8 mouse cellular contexts compared by ENCODE assay signal in genomic region chr11:117319543-117320335, GRCm38 (mm10).
DNase-seq lines count a peak whose midpoint lies in the region; ATAC-seq lines count a peak whose summit lies in the region.

No protein-coding gene starts in this region.

- peak overlapping the region; percentile 93 for H3K27ac ChIP-seq in kidney, embryonic 16.5 days (ENCODE audit: low read length)
- H3K27ac ChIP-seq in forebrain, embryonic 16.5 days (ENCODE audit: low read length): peak overlapping the region; percentile 13; the same call in 1 of the 2 replicates
- peak overlapping the region; percentile 84 for H3K27ac ChIP-seq in intestine, embryonic 14.5 days (ENCODE audit: low read depth)

- H3K9ac ChIP-seq in kidney, embryonic 16.5 days (replicated peaks; ENCODE audit: low read length): no peak overlapping the region
- H3K9ac ChIP-seq in forebrain, embryonic 16.5 days (replicated peaks; ENCODE audit: low read depth, low read length): no peak overlapping the region
- H3K9ac ChIP-seq in intestine, embryonic 14.5 days (ENCODE audit: low read length): no peak overlapping the region

- ATAC-seq in kidney, embryonic 16.5 days (ENCODE audit: low FRiP score, low TSS enrichment): peak; percentile 29; the same call in 1 of the 2 replicates
- ATAC-seq in forebrain, embryonic 16.5 days: no peak; the same call in 1 of the 2 replicates
- ATAC-seq in intestine, embryonic 14.5 days (replicated peaks; ENCODE audit: low FRiP score, low TSS enrichment, low read depth): peak; percentile 67
- peak; percentile 72 for ATAC-seq in megakaryocyte, adult 5-6 weeks (ENCODE audit: poor library complexity, severe bottlenecking)

- no peak for DNase-seq in kidney, postnatal 14 days
- no peak for DNase-seq in intestine, embryonic 14.5 days (ENCODE audit: low spot score)
- peak; percentile 68 to 81 for DNase-seq in spleen, postnatal 4 days (ENCODE audit: low spot score in 2 of 2)
- no peak for DNase-seq in right cerebral cortex, postnatal 36 days (ENCODE audit: low spot score in 2 of 2)
- no peak for DNase-seq in cerebellum, postnatal 25 days

- no peaks in the 10 kb centered on the region for H3K9me3 ChIP-seq in kidney, embryonic 16.5 days (ENCODE audit: low read length)
- no peaks in the 10 kb centered on the region for H3K9me3 ChIP-seq in forebrain, embryonic 16.5 days (ENCODE audit: control insufficient read depth, low read length)
- no peaks in the 10 kb centered on the region for H3K9me3 ChIP-seq in intestine, embryonic 14.5 days (ENCODE audit: control insufficient read depth, low read length)

- no peak overlapping the region for H3K4me3 ChIP-seq in kidney, embryonic 16.5 days (ENCODE audit: low read length)
- H3K4me3 ChIP-seq in forebrain, embryonic 16.5 days (replicated peaks; ENCODE audit: low read length): no peak overlapping the region
- H3K4me3 ChIP-seq in intestine, embryonic 14.5 days (ENCODE audit: low read depth, low read length): no peak overlapping the region

- H3K36me3 ChIP-seq in kidney, embryonic 16.5 days (ENCODE audit: insufficient read depth, low read length): no peaks in the 10 kb centered on the region
- no peaks in the 10 kb centered on the region for H3K36me3 ChIP-seq in forebrain, embryonic 16.5 days (ENCODE audit: control insufficient read depth, insufficient read depth)
- H3K36me3 ChIP-seq in intestine, embryonic 14.5 days (ENCODE audit: control insufficient read depth, insufficient read depth, low read length): no peaks in the 10 kb centered on the region

- 31% methylated on average over 13 of the region's 15 CpGs for WGBS in kidney, embryonic 16.5 days
- 58% methylated on average over 12 of the region's 15 CpGs for WGBS in forebrain, embryonic 16.5 days
- WGBS in intestine, embryonic 14.5 days: 24% methylated on average over 15 of the region's 15 CpGs

- H3K4me1 ChIP-seq in kidney, embryonic 16.5 days (ENCODE audit: insufficient read depth, low read length): peaks cover 76% of the 10 kb centered on the region
- peaks cover 41% of the 10 kb centered on the region for H3K4me1 ChIP-seq in forebrain, embryonic 16.5 days (replicated peaks; ENCODE audit: control insufficient read depth, insufficient read depth, low read length)
- H3K4me1 ChIP-seq in intestine, embryonic 14.5 days (replicated peaks; ENCODE audit: control insufficient read depth, insufficient read depth, low read length): peaks cover 76% of the 10 kb centered on the region

- H3K4me2 ChIP-seq in kidney, embryonic 16.5 days (replicated peaks; ENCODE audit: low read depth, low read length): no peak overlapping the region; the same call in 1 of the 2 replicates
- H3K4me2 ChIP-seq in forebrain, embryonic 16.5 days (ENCODE audit: low read length): no peak overlapping the region
- peak overlapping the region; percentile 18 for H3K4me2 ChIP-seq in intestine, embryonic 14.5 days (ENCODE audit: low read length)

- no peaks in the 10 kb centered on the region for H3K27me3 ChIP-seq in kidney, embryonic 16.5 days (ENCODE audit: insufficient read depth, low read length)
- H3K27me3 ChIP-seq in forebrain, embryonic 16.5 days (replicated peaks; ENCODE audit: control insufficient read depth, insufficient read depth, low read length): no peaks in the 10 kb centered on the region
- H3K27me3 ChIP-seq in intestine, embryonic 14.5 days (replicated peaks; ENCODE audit: control insufficient read depth, insufficient read depth, low read length): no peaks in the 10 kb centered on the region

Comparison
In these comparisons a context has a peak if more than half of its experiments do, and no peak if none do; other contexts are left out.
1. H3K27ac ChIP-seq: peak in every context shown above with its lines; median percentile 93 in kidney, embryonic 16.5 days; 84 in intestine, embryonic 14.5 days; 13 in forebrain, embryonic 16.5 days.
2. DNase-seq: peak in spleen, postnatal 4 days (2 of 2); none in kidney, postnatal 14 days (single experiment), intestine, embryonic 14.5 days (single experiment), right cerebral cortex, postnatal 36 days (0 of 2) and cerebellum, postnatal 25 days (0 of 2).